Mouse (Mus musculus) bone marrow, adult 2 months (tissue): ENCODE measurements around the gene Prkcb. TPM values are rescaled to one million over a fixed set of nuclear protein-coding genes. Genes with fewer than 3 reads are reported as not detected.

Experiments
- H3K27ac ChIP-seq: fragments of 200-500 bp; 2 replicates; pipeline ENCODE4 v1.5.1; 2012; ENCODE audit warnings: low read depth, mild to moderate bottlenecking, control low read depth, inconsistent platforms, low read length; ENCODE audit not compliant: control insufficient read depth, poor library complexity, insufficient read depth
- H3K4me1 ChIP-seq: fragments of 200-500 bp; 2 replicates; pipeline ENCODE4 v1.6.1; 2011; ENCODE audit warnings: low read length; ENCODE audit not compliant: control insufficient read depth, insufficient read depth
- H3K4me3 ChIP-seq: fragments of 200-500 bp; replicated peaks from 2 replicates; pipeline ENCODE3; 2011; ENCODE audit warnings: mild to moderate bottlenecking, low read depth, low read length, control low read depth; ENCODE audit not compliant: control insufficient read depth
- CTCF ChIP-seq: fragments of 200-500 bp; IDR thresholded peaks from 2 replicates; pipeline ENCODE4 v1.5.1; 2011; ENCODE audit warnings: low read length, control low read depth; ENCODE audit not compliant: control insufficient read depth, insufficient read depth
- POLR2A ChIP-seq: fragments of 200-500 bp; IDR thresholded peaks from 2 replicates; pipeline ENCODE4 v1.6.1; 2011; ENCODE audit warnings: low read depth, mild to moderate bottlenecking, control low read depth, low read length, borderline replicate concordance; ENCODE audit not compliant: control insufficient read depth
- WGBS: fragments of 180-500 bp; shearing (Covaris S2); methylation state at CpG from one replicate; pipeline ENCODE4 v1.1.7; 2018; 5-methylcytosine and 5-hydroxymethylcytosine counted together
- polyA plus RNA-seq: library from polyadenylated mRNA; stranded (reverse); fragments of >200 nt; gene quantifications from 2 replicates; pipeline ENCODE4 v1.2.4, GENCODE M21; 2011; ENCODE audit warnings: low replicate concordance; ENCODE audit not compliant: missing spikeins, insufficient read depth, insufficient read length

Gene Prkcb
- polyA plus RNA-seq, 1 experiment: 115 TPM

DNA sequence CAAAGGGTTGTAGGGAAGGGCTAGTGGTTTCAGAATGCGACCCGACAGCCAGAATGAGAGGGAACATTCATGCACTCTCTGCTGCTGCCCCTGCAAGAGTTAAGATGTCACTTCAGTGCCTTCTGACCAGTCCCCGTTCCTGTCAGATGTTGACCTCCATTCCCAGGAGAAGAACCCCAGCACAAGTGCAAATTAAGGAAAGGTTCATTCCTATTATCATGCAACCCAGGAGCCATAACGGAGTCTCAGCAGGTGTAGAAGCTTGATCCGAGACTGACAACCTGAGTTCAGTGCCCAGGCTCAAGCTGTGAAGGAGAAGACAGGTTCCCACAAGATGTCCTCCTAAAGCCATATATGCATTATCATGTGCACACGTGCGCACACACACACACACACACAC lies 280.2 kb downstream of the Prkcb start:
- WGBS: 75% methylated on average over 7 of the region's 7 CpGs
- TF ChIP-seq CTCF: no peak
- TF ChIP-seq POLR2A: no peak

DNA sequence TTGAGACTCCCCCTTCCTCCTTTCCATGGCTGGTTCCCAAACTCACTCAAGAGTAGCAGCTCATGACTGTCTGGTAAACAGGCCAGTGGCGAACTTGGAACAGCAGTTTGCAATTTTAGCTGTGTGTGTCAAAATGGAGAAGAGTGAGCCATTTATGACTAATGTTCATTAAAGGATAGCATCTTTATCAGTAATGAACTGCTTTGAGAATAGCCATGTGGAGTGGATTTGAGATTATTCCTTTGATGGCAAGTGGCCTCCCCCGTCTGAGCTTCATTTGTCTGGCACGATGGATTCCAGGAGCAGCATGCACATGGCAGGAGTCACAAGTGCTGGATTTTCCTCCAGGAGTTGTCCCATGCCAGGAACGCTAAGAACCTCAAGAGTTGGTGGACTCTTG lies 281.9 kb downstream of the Prkcb start:
- H3K4me3 ChIP-seq: no peak overlapping the region
- no peak for TF ChIP-seq POLR2A
- TF ChIP-seq CTCF: no peak
- 91% methylated on average over 4 of the region's 4 CpGs for WGBS
- H3K4me1 ChIP-seq: no peaks in the 10 kb centered on the region
- H3K27ac ChIP-seq: no peak overlapping the region

More for the DNA sequence above, 280.2 kb downstream of the Prkcb start:
- H3K27ac ChIP-seq: no peak overlapping the region
- H3K4me3 ChIP-seq: no peak overlapping the region
- no peaks in the 10 kb centered on the region for H3K4me1 ChIP-seq

DNA sequence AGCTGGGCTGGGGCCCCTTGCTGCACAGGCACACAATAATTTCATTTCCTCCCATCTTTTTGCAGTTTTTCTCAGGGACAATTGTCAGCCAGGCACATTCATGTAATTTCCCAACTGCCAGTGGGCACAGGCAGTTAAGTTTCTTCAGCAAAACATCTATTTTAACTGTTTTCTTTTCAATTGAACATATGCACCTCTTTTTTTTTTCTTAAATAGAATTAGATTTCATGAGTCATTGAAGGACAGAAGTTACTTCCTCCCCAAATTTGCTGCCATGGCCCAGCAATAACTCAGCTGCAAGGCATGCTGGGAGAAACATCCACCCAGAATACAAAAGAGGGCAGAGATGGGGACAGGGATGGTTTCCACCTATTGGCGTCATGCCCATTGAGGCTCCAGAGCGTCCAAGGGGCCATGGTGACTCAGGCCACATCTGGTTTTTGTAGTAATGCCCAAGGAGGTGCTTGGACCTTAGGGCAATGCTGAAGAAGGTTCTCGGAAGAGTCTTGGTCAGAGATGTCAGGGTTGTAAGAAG lies 284.6 kb downstream of the Prkcb start:
- 78% methylated on average over 3 of the region's 3 CpGs for WGBS
- Histone ChIP-seq H3K27ac (no peak overlapping the region), H3K4me1 (no peaks in the 10 kb centered on the region), H3K4me3 (no peak overlapping the region)
- TF ChIP-seq CTCF (no peak), POLR2A (no peak)

- H3K4me1 ChIP-seq: no peaks in the 10 kb centered on the region
- no peak overlapping the region for H3K4me3 ChIP-seq
- no peak overlapping the region for H3K27ac ChIP-seq
- no peak for TF ChIP-seq POLR2A
- no peak for TF ChIP-seq CTCF
- 81% methylated on average over 7 of the region's 7 CpGs for WGBS
Measured at GRCm38 (mm10) chr7:122574418-122574817, 285.9 kb downstream of the Prkcb start.

DNA sequence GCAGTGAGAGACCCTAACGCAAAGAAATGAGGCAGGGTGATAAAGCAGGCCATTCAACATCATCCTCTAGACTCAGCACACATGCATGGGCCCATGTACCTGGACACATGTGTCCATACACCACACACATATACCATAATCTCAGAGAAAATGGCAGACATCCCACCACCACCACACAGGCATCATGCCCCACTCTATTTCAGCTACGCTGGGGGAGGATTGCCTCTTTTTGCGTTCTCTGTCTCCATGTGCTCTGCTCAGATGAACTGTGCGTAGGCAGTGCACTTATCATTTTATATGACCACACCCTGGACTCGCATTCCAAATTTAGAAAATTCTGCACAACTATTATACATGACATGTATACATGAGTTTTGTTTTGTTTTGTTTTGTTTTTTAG lies 286.5 kb downstream of the Prkcb start:
- Histone ChIP-seq H3K4me1 (no peaks in the 10 kb centered on the region), H3K27ac (no peak overlapping the region), H3K4me3 (no peak overlapping the region)
- TF ChIP-seq POLR2A (no peak), CTCF (no peak)
- 87% methylated on average over 5 of the region's 5 CpGs for WGBS

- no peak for TF ChIP-seq CTCF
- TF ChIP-seq POLR2A: no peak
- WGBS: 78% methylated on average over 8 of the region's 8 CpGs
- Histone ChIP-seq H3K4me1 (no peaks in the 10 kb centered on the region), H3K27ac (no peak overlapping the region), H3K4me3 (no peak overlapping the region)
Measured at GRCm38 (mm10) chr7:122575506-122575905, 287.0 kb downstream of the Prkcb start.

- no peak overlapping the region for H3K4me3 ChIP-seq
- TF ChIP-seq CTCF (no peak), POLR2A (no peak)
- H3K27ac ChIP-seq: no peak overlapping the region
- no peaks in the 10 kb centered on the region for H3K4me1 ChIP-seq
- 58% methylated on average over 4 of the region's 4 CpGs for WGBS
Measured at GRCm38 (mm10) chr7:122577571-122577970, 289.0 kb downstream of the Prkcb start.

DNA sequence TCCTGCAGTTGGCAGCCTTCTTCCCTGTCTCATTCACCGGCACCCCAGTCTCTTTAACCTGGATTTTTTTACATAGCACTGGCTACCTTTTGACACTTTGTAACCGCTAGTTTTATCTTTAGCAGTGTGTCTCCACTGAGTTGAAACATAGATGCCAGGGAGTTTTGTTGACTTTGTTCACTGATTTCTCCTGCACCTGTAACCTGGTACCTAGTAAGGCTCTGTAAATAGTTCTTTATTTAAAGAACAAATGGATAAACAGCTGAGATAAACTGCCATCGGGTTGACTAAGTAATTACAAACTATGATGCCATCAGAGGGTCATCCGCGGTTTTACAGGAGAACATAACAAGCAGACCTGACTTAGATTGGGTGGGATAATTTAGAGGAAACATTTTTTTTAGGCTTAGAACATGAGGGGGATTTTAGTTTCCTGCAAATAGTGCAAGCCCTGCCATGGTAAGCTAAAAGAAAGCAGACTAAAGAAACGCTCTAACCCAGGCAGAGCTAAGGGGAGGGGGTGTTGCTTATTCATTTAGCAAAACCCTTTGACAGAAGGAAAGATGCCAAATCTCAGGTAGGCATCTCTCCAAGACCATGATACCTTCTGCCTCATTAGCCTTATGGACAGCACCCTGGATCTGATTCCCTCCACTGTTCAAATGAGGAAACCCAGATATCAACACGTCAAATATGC lies 291.1 kb downstream of the Prkcb start:
- TF ChIP-seq CTCF: no peak
- no peak for TF ChIP-seq POLR2A
- 83% methylated on average over 7 of the region's 7 CpGs for WGBS
- Histone ChIP-seq H3K4me3 (no peak overlapping the region), H3K27ac (no peak overlapping the region), H3K4me1 (no peaks in the 10 kb centered on the region)

DNA sequence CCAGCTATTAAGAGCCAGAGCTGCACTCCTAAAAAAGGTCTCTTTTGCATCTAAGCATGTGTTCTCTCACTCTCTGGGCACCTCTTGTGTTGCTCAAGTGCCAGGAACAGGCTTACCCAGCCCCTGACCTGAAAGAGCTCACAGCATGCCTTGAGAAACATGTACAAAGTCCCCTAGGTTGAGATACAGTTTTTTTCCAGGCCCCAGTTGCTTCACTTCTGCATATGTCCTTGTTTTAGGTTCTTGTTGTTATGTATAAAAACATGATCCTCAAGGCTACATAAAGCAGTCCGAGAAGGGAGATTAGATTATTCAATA lies 291.6 kb downstream of the Prkcb start:
- WGBS: 79% methylated on average over 1 of the region's 1 CpGs
- no peak for TF ChIP-seq POLR2A
- TF ChIP-seq CTCF: no peak
- H3K27ac ChIP-seq: no peak overlapping the region
- H3K4me3 ChIP-seq: no peak overlapping the region
- no peaks in the 10 kb centered on the region for H3K4me1 ChIP-seq
